Mouse (Mus musculus): ENCODE data around the gene Rcc1l. TPM values are rescaled to one million over a fixed set of nuclear protein-coding genes. Genes with fewer than 3 reads are reported as not detected.
A peak's percentile ranks its signal among the peaks of the same experiment; 100 is the strongest.

Gene Rcc1l
- polyA plus RNA-seq (2015; fragmentation: Nextera tagmentation; extraction: Ambion mirVana), result 17.6 and 18.0 TPM in 2 replicates

- under 1% methylated on average over 72 of the region's 72 CpGs for WGBS
- Histone ChIP-seq H3K27me3 (ENCODE audit: control insufficient read depth, insufficient read depth, low read length) (no peaks in the 10 kb centered on the region), H3K36me3 (ENCODE audit: control insufficient read depth, insufficient read depth, low read length) (no peaks in the 10 kb centered on the region), H3K27ac (replicated peaks) (peak within 1 kb of the TSS; percentile 90), H3K9me3 (ENCODE audit: control insufficient read depth, low read length) (no peaks in the 10 kb centered on the region), H3K4me2 (replicated peaks; ENCODE audit: low read depth) (peak within 1 kb of the TSS; percentile 74), H3K4me3 (ENCODE audit: low read depth, low read length) (peak within 1 kb of the TSS; percentile 95), H3K4me1 (replicated peaks; ENCODE audit: control insufficient read depth, insufficient read depth) (peaks cover 7% of the 10 kb centered on the region), H3K9ac (ENCODE audit: low read length) (peak within 1 kb of the TSS; percentile 87)
- TF ChIP-seq CTCF (IDR thresholded peaks at IDR 0.05; ENCODE audit: low read depth) (no peak), EP300 (optimal IDR thresholded peaks at IDR 0.05) (no peak)
- DNase-seq (ENCODE audit: low spot score) (peak; percentile 88), ATAC-seq (ENCODE audit: low FRiP score, low TSS enrichment) (peak; percentile 91)
Measured at GRCm38 (mm10) chr5:134176169-134176881, at the start of gene Rcc1l. TSS of gene Rcc1l (minus strand) at chr5:134176774.

GRCm38 (mm10) chr5:134225110-134225901 lies 48.7 kb upstream of the Rcc1l start:
- no peaks in the 10 kb centered on the region for H3K9me3 ChIP-seq (ENCODE audit: control insufficient read depth, low read length)
- no peaks in the 10 kb centered on the region for H3K27me3 ChIP-seq (ENCODE audit: control insufficient read depth, insufficient read depth, low read length)
- no peak overlapping the region for H3K27ac ChIP-seq (replicated peaks)
- DNase-seq (ENCODE audit: low spot score) (no peak), ATAC-seq (ENCODE audit: low FRiP score, low TSS enrichment) (no peak)
- no peak for TF ChIP-seq EP300 (optimal IDR thresholded peaks at IDR 0.05)
- no peak for TF ChIP-seq CTCF (IDR thresholded peaks at IDR 0.05; ENCODE audit: low read depth)
- no peak overlapping the region for H3K4me2 ChIP-seq (replicated peaks; ENCODE audit: low read depth)
- H3K36me3 ChIP-seq (ENCODE audit: control insufficient read depth, insufficient read depth, low read length), result no peaks in the 10 kb centered on the region
- H3K9ac ChIP-seq (ENCODE audit: low read length), result no peak overlapping the region
- no peak overlapping the region for H3K4me3 ChIP-seq (ENCODE audit: low read depth, low read length)
- H3K4me1 ChIP-seq (replicated peaks; ENCODE audit: control insufficient read depth, insufficient read depth), result no peaks in the 10 kb centered on the region
- WGBS, result 76% methylated on average over 30 of the region's 30 CpGs

GRCm38 (mm10) chr5:134221708-134222150 lies 45.2 kb upstream of the Rcc1l start:
- TF ChIP-seq EP300 (optimal IDR thresholded peaks at IDR 0.05) (no peak), CTCF (IDR thresholded peaks at IDR 0.05; ENCODE audit: low read depth) (no peak)
- Histone ChIP-seq H3K36me3 (ENCODE audit: control insufficient read depth, insufficient read depth, low read length) (no peaks in the 10 kb centered on the region), H3K4me3 (ENCODE audit: low read depth, low read length) (peak overlapping the region; percentile 13; the same call in 1 of the 2 replicates), H3K9me3 (ENCODE audit: control insufficient read depth, low read length) (no peaks in the 10 kb centered on the region), H3K4me2 (replicated peaks; ENCODE audit: low read depth) (peak overlapping the region; percentile 44), H3K9ac (ENCODE audit: low read length) (peak overlapping the region; percentile 36; the same call in 1 of the 2 replicates), H3K27me3 (ENCODE audit: control insufficient read depth, insufficient read depth, low read length) (no peaks in the 10 kb centered on the region), H3K27ac (replicated peaks) (no peak overlapping the region), H3K4me1 (replicated peaks; ENCODE audit: control insufficient read depth, insufficient read depth) (no peaks in the 10 kb centered on the region)
- ATAC-seq (ENCODE audit: low FRiP score, low TSS enrichment), result no peak
- WGBS, result 5% methylated on average over 36 of the region's 36 CpGs
- no peak for DNase-seq (ENCODE audit: low spot score)

- DNase-seq (ENCODE audit: low spot score), result no peak
- Histone ChIP-seq H3K27ac (replicated peaks) (no peak overlapping the region), H3K4me2 (replicated peaks; ENCODE audit: low read depth) (peak overlapping the region; percentile 44), H3K4me1 (replicated peaks; ENCODE audit: control insufficient read depth, insufficient read depth) (no peaks in the 10 kb centered on the region), H3K36me3 (ENCODE audit: control insufficient read depth, insufficient read depth, low read length) (no peaks in the 10 kb centered on the region), H3K9me3 (ENCODE audit: control insufficient read depth, low read length) (no peaks in the 10 kb centered on the region), H3K9ac (ENCODE audit: low read length) (no peak overlapping the region), H3K4me3 (ENCODE audit: low read depth, low read length) (peak overlapping the region; percentile 13; the same call in 1 of the 2 replicates), H3K27me3 (ENCODE audit: control insufficient read depth, insufficient read depth, low read length) (no peaks in the 10 kb centered on the region)
- no peak for TF ChIP-seq CTCF (IDR thresholded peaks at IDR 0.05; ENCODE audit: low read depth)
- no peak for TF ChIP-seq EP300 (optimal IDR thresholded peaks at IDR 0.05)
- no peak for ATAC-seq (ENCODE audit: low FRiP score, low TSS enrichment)
- 37% methylated on average over 4 of the region's 4 CpGs for WGBS
Measured at GRCm38 (mm10) chr5:134221278-134221677, 44.7 kb upstream of the Rcc1l start.

- 76% methylated on average over 7 of the region's 7 CpGs for WGBS
Measured at GRCm38 (mm10) chr5:134217900-134218299, 41.3 kb upstream of the Rcc1l start.

More at GRCm38 (mm10) chr5:134217900-134218299, 41.3 kb upstream of the Rcc1l start:
- DNase-seq (ENCODE audit: low spot score) (no peak), ATAC-seq (ENCODE audit: low FRiP score, low TSS enrichment) (no peak)
- H3K4me3 ChIP-seq (ENCODE audit: low read depth, low read length), result no peak overlapping the region
- no peak overlapping the region for H3K9ac ChIP-seq (ENCODE audit: low read length)
- H3K36me3 ChIP-seq (ENCODE audit: control insufficient read depth, insufficient read depth, low read length), result no peaks in the 10 kb centered on the region
- H3K4me2 ChIP-seq (replicated peaks; ENCODE audit: low read depth), result no peak overlapping the region
- no peaks in the 10 kb centered on the region for H3K4me1 ChIP-seq (replicated peaks; ENCODE audit: control insufficient read depth, insufficient read depth)
- TF ChIP-seq EP300 (optimal IDR thresholded peaks at IDR 0.05) (no peak), CTCF (IDR thresholded peaks at IDR 0.05; ENCODE audit: low read depth) (no peak)
- H3K9me3 ChIP-seq (ENCODE audit: control insufficient read depth, low read length), result no peaks in the 10 kb centered on the region
- H3K27ac ChIP-seq (replicated peaks), result no peak overlapping the region
- H3K27me3 ChIP-seq (ENCODE audit: control insufficient read depth, insufficient read depth, low read length), result no peaks in the 10 kb centered on the region
